ENCODE assay signal across 9 mouse cellular contexts in the genomic region with DNA sequence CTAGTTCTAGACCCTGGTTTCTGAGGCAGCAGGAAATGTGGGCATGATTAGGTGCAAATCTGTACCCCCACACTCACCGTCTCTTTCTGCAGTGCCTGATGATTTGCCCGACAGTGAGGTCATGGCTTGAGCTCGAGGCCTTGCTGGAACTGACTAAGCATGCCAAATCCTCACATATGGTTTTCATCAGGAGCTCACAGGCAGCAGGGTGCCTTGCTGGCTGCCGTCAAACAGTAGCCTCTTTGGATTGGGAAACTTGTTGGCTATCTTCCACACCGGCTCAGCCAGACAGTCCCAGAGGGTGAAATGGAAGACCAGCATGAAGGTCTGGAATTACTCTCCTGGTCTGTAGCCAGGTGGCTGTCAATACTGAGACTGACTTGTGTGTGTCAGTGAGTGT.
DNase-seq lines count a peak whose midpoint lies in the region; ATAC-seq and TF ChIP-seq lines count a peak whose summit lies in the region.
"Had no signal": no experiment of that assay in that cellular context is flagged by ENCODE, and none has a peak within 500 bp of the region (broad histone marks: within the 10 kb centered on the region; RNA-seq: fewer than 3 reads in every experiment).

No protein-coding gene starts in this region.

- TF ChIP-seq POLR2A in limb, embryonic 14.5 days (IDR thresholded peaks at IDR 0.05; ENCODE audit: borderline replicate concordance, extremely low read depth, insufficient read depth, insufficient read length), result no peak

- H3K4me1 ChIP-seq in hindbrain, embryonic 15.5 days (replicated peaks), result peaks cover 9% of the 10 kb centered on the region; the same call in 1 of the 2 replicates
- H3K4me1 ChIP-seq in limb, embryonic 14.5 days (ENCODE audit: control insufficient read depth, insufficient read depth, low read length), result peaks cover 20% of the 10 kb centered on the region
- no peaks in the 10 kb centered on the region for H3K4me1 ChIP-seq in stomach, embryonic 14.5 days (ENCODE audit: control insufficient read depth, insufficient read depth, low read length)
- H3K4me1 ChIP-seq in liver, postnatal 0 days (ENCODE audit: insufficient read depth), result no peaks in the 10 kb centered on the region

- H3K36me3 ChIP-seq in hindbrain, embryonic 15.5 days, result no peaks in the 10 kb centered on the region
- H3K36me3 ChIP-seq in limb, embryonic 14.5 days (ENCODE audit: control insufficient read depth, insufficient read depth, low read length), result no peaks in the 10 kb centered on the region
- no peaks in the 10 kb centered on the region for H3K36me3 ChIP-seq in stomach, embryonic 14.5 days (ENCODE audit: control insufficient read depth, insufficient read depth, low read length)
- H3K36me3 ChIP-seq in liver, postnatal 0 days (replicated peaks; ENCODE audit: insufficient read depth, low read length), result no peaks in the 10 kb centered on the region

- intact Hi-C loops in left cerebral cortex, postnatal 10 days (cut with DNase I), result no loop called here

- no peak overlapping the region for H3K4me3 ChIP-seq in hindbrain, embryonic 15.5 days
- H3K4me3 ChIP-seq in limb, embryonic 14.5 days (replicated peaks; ENCODE audit: low read length), result no peak overlapping the region
- no peak overlapping the region for H3K4me3 ChIP-seq in stomach, embryonic 14.5 days (ENCODE audit: low read depth, low read length)
- H3K4me3 ChIP-seq in liver, postnatal 0 days (ENCODE audit: low read depth, low read length), result no peak overlapping the region

- ATAC-seq in hindbrain, embryonic 15.5 days (ENCODE audit: low FRiP score, low read depth), result peak; percentile 78
- ATAC-seq in limb, embryonic 14.5 days (ENCODE audit: low FRiP score, low read depth), result peak; percentile 94
- ATAC-seq in stomach, embryonic 14.5 days (ENCODE audit: insufficient number of reproducible peaks, insufficient read depth, low FRiP score, low read depth), result peak; percentile 80; the same call in 1 of the 2 replicates
- ATAC-seq in liver, postnatal 0 days, result no peak

- no peaks in the 10 kb centered on the region for H3K27me3 ChIP-seq in hindbrain, embryonic 15.5 days
- no peaks in the 10 kb centered on the region for H3K27me3 ChIP-seq in limb, embryonic 14.5 days (ENCODE audit: control insufficient read depth, insufficient read depth, low read length)
- H3K27me3 ChIP-seq in stomach, embryonic 14.5 days (ENCODE audit: control insufficient read depth, insufficient read depth, low read length), result no peaks in the 10 kb centered on the region
- H3K27me3 ChIP-seq in liver, postnatal 0 days (ENCODE audit: insufficient read depth, low read length), result no peaks in the 10 kb centered on the region
- H3K27me3 ChIP-seq: CH12.LX had no signal

- 33% methylated on average over 5 of the region's 5 CpGs for WGBS in hindbrain, embryonic 15.5 days
- 13% methylated on average over 5 of the region's 5 CpGs for WGBS in limb, embryonic 14.5 days
- WGBS in stomach, embryonic 14.5 days, result 32% methylated on average over 5 of the region's 5 CpGs
- 61% methylated on average over 5 of the region's 5 CpGs for WGBS in liver, postnatal 0 days (ENCODE audit: insufficient replicate concordance)

- no peak for TF ChIP-seq CTCF in liver, postnatal 0 days (IDR thresholded peaks at IDR 0.05; ENCODE audit: low read depth)

- no peaks in the 10 kb centered on the region for H3K9me3 ChIP-seq in hindbrain, embryonic 15.5 days
- H3K9me3 ChIP-seq in limb, embryonic 14.5 days (ENCODE audit: control insufficient read depth, low read length), result no peaks in the 10 kb centered on the region
- peaks cover 2% of the 10 kb centered on the region; the same call in 1 of the 2 replicates for H3K9me3 ChIP-seq in stomach, embryonic 14.5 days (ENCODE audit: control insufficient read depth, low read depth, low read length)
- no peaks in the 10 kb centered on the region; the same call in 1 of the 2 replicates for H3K9me3 ChIP-seq in liver, postnatal 0 days (ENCODE audit: low read length)

- H3K9ac ChIP-seq in hindbrain, embryonic 15.5 days, result no peak overlapping the region
- no peak overlapping the region for H3K9ac ChIP-seq in limb, embryonic 14.5 days (ENCODE audit: low read depth, low read length, severe bottlenecking)
- no peak overlapping the region for H3K9ac ChIP-seq in stomach, embryonic 14.5 days (replicated peaks; ENCODE audit: low read depth, low read length)
- no peak overlapping the region for H3K9ac ChIP-seq in liver, postnatal 0 days (replicated peaks)

- H3K27ac ChIP-seq in hindbrain, embryonic 15.5 days (replicated peaks), result no peak overlapping the region
- H3K27ac ChIP-seq in limb, embryonic 14.5 days (replicated peaks; ENCODE audit: low read depth, low read length), result peak overlapping the region; percentile 73
- H3K27ac ChIP-seq in stomach, embryonic 14.5 days (ENCODE audit: low read length), result no peak overlapping the region
- no peak overlapping the region for H3K27ac ChIP-seq in liver, postnatal 0 days (ENCODE audit: low read depth)

- DNase-seq in left cerebral cortex, postnatal 10 days (ENCODE audit: extremely low spot score in 1 of 2, low spot score in 2 of 2), result peak; percentile 27 to 59
- no peak for DNase-seq in left cerebral cortex, adult 11 months (ENCODE audit: low spot score)
- peak; percentile 84 to 91 for DNase-seq in cerebellum, postnatal 10 days
- DNase-seq in gastrocnemius, adult 8-10 months (ENCODE audit: low spot score in 2 of 2), result peak; percentile 52 to 59
- peak; percentile 94 for DNase-seq in limb, embryonic 14.5 days (ENCODE audit: low spot score)
- DNase-seq in liver, postnatal 0 days, result no peak

- no peak overlapping the region for H3K4me2 ChIP-seq in hindbrain, embryonic 15.5 days
- no peak overlapping the region for H3K4me2 ChIP-seq in limb, embryonic 14.5 days (replicated peaks; ENCODE audit: low read depth, low read length, severe bottlenecking)
- no peak overlapping the region for H3K4me2 ChIP-seq in stomach, embryonic 14.5 days (replicated peaks; ENCODE audit: low read depth, low read length)
- H3K4me2 ChIP-seq in liver, postnatal 0 days (ENCODE audit: low read depth, low read length), result no peak overlapping the region

- TF ChIP-seq EP300 in liver, postnatal 0 days (IDR thresholded peaks at IDR 0.05; ENCODE audit: low read depth), result no peak

Comparison
In these comparisons a context has a peak if more than half of its experiments do, and no peak if none do; other contexts are left out.
1. DNase-seq: peak in left cerebral cortex, postnatal 10 days (2 of 2), cerebellum, postnatal 10 days (2 of 2), gastrocnemius, adult 8-10 months (2 of 2) and limb, embryonic 14.5 days (single experiment); none in left cerebral cortex, adult 11 months (single experiment) and liver, postnatal 0 days (single experiment).